In genomic region chr1:176870501-176870900, GRCm38 (mm10) we compare ENCODE assay signal across 32 mouse cellular contexts.
"Had no signal": no experiment of that assay in that cellular context is flagged by ENCODE, and none has a peak within 500 bp of the region (broad histone marks: within the 10 kb centered on the region; RNA-seq: fewer than 3 reads in every experiment).

No protein-coding gene starts in this region.

- H3K4me3 ChIP-seq: left cerebral cortex, adult 2 months; limb, embryonic 12.5 days; limb, embryonic 13.5 days; limb, embryonic 15.5 days; liver, embryonic 12.5 days; liver, embryonic 13.5 days; liver, embryonic 15.5 days; lung, embryonic 15.5 days; megakaryocyte, embryonic 14.5 days; midbrain, embryonic 10.5 days; midbrain, embryonic 12.5 days; midbrain, embryonic 13.5 days; midbrain, embryonic 15.5 days; myocyte had no signal

- H3K27me3 ChIP-seq: limb, embryonic 12.5 days; limb, embryonic 13.5 days; limb, embryonic 15.5 days; liver, embryonic 12.5 days; liver, embryonic 13.5 days; liver, embryonic 15.5 days; lung, embryonic 15.5 days; megakaryocyte, embryonic 14.5 days; midbrain, embryonic 12.5 days; midbrain, embryonic 13.5 days; midbrain, embryonic 15.5 days had no signal

- H3K9ac ChIP-seq: limb, embryonic 12.5 days; limb, embryonic 13.5 days; limb, embryonic 15.5 days; liver, embryonic 12.5 days; liver, embryonic 13.5 days; liver, embryonic 14.5 days; liver, embryonic 15.5 days; liver, postnatal 0 days; lung, embryonic 14.5 days; lung, embryonic 15.5 days; midbrain, embryonic 12.5 days; midbrain, embryonic 13.5 days; midbrain, embryonic 15.5 days had no signal

- H3K36me3 ChIP-seq: limb, embryonic 12.5 days; limb, embryonic 13.5 days; liver, embryonic 15.5 days; lung, embryonic 15.5 days; midbrain, embryonic 15.5 days had no signal

- H3K9me3 ChIP-seq: limb, embryonic 12.5 days; limb, embryonic 13.5 days; limb, embryonic 15.5 days; liver, embryonic 12.5 days; liver, embryonic 13.5 days; liver, embryonic 15.5 days; lung, embryonic 15.5 days; megakaryocyte, embryonic 14.5 days; midbrain, embryonic 10.5 days; midbrain, embryonic 12.5 days; midbrain, embryonic 13.5 days; midbrain, embryonic 15.5 days had no signal

- ATAC-seq: liver, embryonic 12.5 days; liver, postnatal 0 days; lung, postnatal 0 days; midbrain, embryonic 13.5 days; midbrain, embryonic 15.5 days; midbrain, embryonic 16.5 days had no signal

- H3K4me2 ChIP-seq: limb, embryonic 12.5 days; limb, embryonic 13.5 days; limb, embryonic 15.5 days; liver, embryonic 11.5 days; liver, embryonic 12.5 days; liver, embryonic 13.5 days; liver, embryonic 15.5 days; lung, embryonic 14.5 days; lung, embryonic 15.5 days; midbrain, embryonic 11.5 days; midbrain, embryonic 12.5 days; midbrain, embryonic 13.5 days; midbrain, embryonic 15.5 days had no signal

- H3K27ac ChIP-seq: left cerebral cortex, adult 2 months; limb, embryonic 12.5 days; limb, embryonic 13.5 days; limb, embryonic 15.5 days; liver, embryonic 12.5 days; liver, embryonic 13.5 days; liver, embryonic 14.5 days; liver, embryonic 15.5 days; lung, embryonic 15.5 days; macrophage; midbrain, embryonic 10.5 days; midbrain, embryonic 12.5 days; midbrain, embryonic 13.5 days; midbrain, embryonic 15.5 days had no signal

- DNase-seq: layer of hippocampus, postnatal 36 days; left cerebral cortex, postnatal 4 days; liver; liver, embryonic 13.5 days; liver, postnatal 0 days; lung, adult 18-20 months; lung, adult 2 months; lung, embryonic 14.5 days; lung, postnatal 10 days; lung, postnatal 14 days; lung, postnatal 36 days; lung, postnatal 4 days; midbrain, embryonic 14.5 days had no signal

- H3K4me1 ChIP-seq: liver, embryonic 12.5 days; liver, embryonic 15.5 days; lung, embryonic 15.5 days; midbrain, embryonic 12.5 days; midbrain, embryonic 13.5 days; midbrain, embryonic 15.5 days had no signal
